Mouse (Mus musculus) testis, adult 2 months (tissue): ENCODE measurements around the gene Ntsr1. TPM values are rescaled to one million over a fixed set of nuclear protein-coding genes. Genes with fewer than 3 reads are reported as not detected.

Experiments used
- H3K27ac ChIP-seq: fragments of 200-500 bp; 2 replicates; pipeline ENCODE4 v1.5.1; 2012; ENCODE audit warnings: low read depth, low read length; ENCODE audit not compliant: control insufficient read depth, insufficient read depth
- H3K27me3 ChIP-seq: fragments of 200-500 bp; 2 replicates; pipeline ENCODE4 v1.6.1; 2012; ENCODE audit warnings: mild to moderate bottlenecking, low read length, moderate library complexity; ENCODE audit not compliant: control insufficient read depth, insufficient read depth
- H3K36me3 ChIP-seq: fragments of 200-500 bp; 2 replicates; pipeline ENCODE4 v1.6.1; 2012; ENCODE audit warnings: mild to moderate bottlenecking, low read length; ENCODE audit not compliant: control insufficient read depth, insufficient read depth
- H3K4me1 ChIP-seq: fragments of 200-500 bp; 2 replicates; pipeline ENCODE4 v1.6.1; 2012; ENCODE audit warnings: low read length; ENCODE audit not compliant: control insufficient read depth, insufficient read depth
- H3K4me3 ChIP-seq: fragments of 200-500 bp; 2 replicates; pipeline ENCODE4 v1.5.1; 2012; ENCODE audit warnings: low read depth, mild to moderate bottlenecking, low read length, moderate library complexity, mixed read lengths; ENCODE audit not compliant: control insufficient read depth
- CTCF ChIP-seq: fragments of 200-500 bp; IDR thresholded peaks from 2 replicates; pipeline ENCODE4 v1.5.1; 2012; ENCODE audit warnings: low read depth, mild to moderate bottlenecking, inconsistent platforms, low read length, moderate library complexity; ENCODE audit not compliant: control insufficient read depth, insufficient read depth, insufficient replicate concordance
- POLR2A ChIP-seq: fragments of 200-500 bp; IDR thresholded peaks from 2 replicates; pipeline ENCODE4 v1.6.1; 2012; ENCODE audit warnings: low read depth, mild to moderate bottlenecking, inconsistent platforms, low read length, moderate library complexity; ENCODE audit not compliant: control insufficient read depth
- polyA plus RNA-seq: library from polyadenylated mRNA; depleted of rRNA; stranded (reverse); fragments of >200 nt; gene quantifications from 2 replicates; pipeline ENCODE4 v1.2.3, GENCODE M21; 2012

Gene Ntsr1
- polyA plus RNA-seq, 1 experiment: 0.43 TPM

- no peak overlapping the region for H3K27ac ChIP-seq
- H3K4me1 ChIP-seq: no peaks in the 10 kb centered on the region
- TF ChIP-seq POLR2A (no peak), CTCF (no peak)
- H3K4me3 ChIP-seq: no peak overlapping the region
- no peaks in the 10 kb centered on the region for H3K36me3 ChIP-seq
- no peaks in the 10 kb centered on the region for H3K27me3 ChIP-seq
Measured at GRCm38 (mm10) chr2:180527447-180527846, 27.7 kb downstream of the Ntsr1 start.

GRCm38 (mm10) chr2:180527883-180528282, 28.1 kb downstream of the Ntsr1 start:
- no peak overlapping the region for H3K4me3 ChIP-seq

GRCm38 (mm10) chr2:180530130-180530529, 30.4 kb downstream of the Ntsr1 start:
- Histone ChIP-seq H3K4me3 (no peak overlapping the region), H3K36me3 (no peaks in the 10 kb centered on the region), H3K4me1 (no peaks in the 10 kb centered on the region), H3K27ac (no peak overlapping the region), H3K27me3 (no peaks in the 10 kb centered on the region)
- no peak for TF ChIP-seq POLR2A
- TF ChIP-seq CTCF: no peak

More at GRCm38 (mm10) chr2:180527883-180528282, 28.1 kb downstream of the Ntsr1 start:
- no peaks in the 10 kb centered on the region for H3K36me3 ChIP-seq
- H3K27ac ChIP-seq: no peak overlapping the region
- no peaks in the 10 kb centered on the region for H3K27me3 ChIP-seq
- TF ChIP-seq POLR2A (no peak), CTCF (no peak)
- no peaks in the 10 kb centered on the region for H3K4me1 ChIP-seq

GRCm38 (mm10) chr2:180530584-180530983, 30.8 kb downstream of the Ntsr1 start:
- Histone ChIP-seq H3K4me3 (no peak overlapping the region), H3K36me3 (no peaks in the 10 kb centered on the region), H3K27ac (no peak overlapping the region), H3K4me1 (no peaks in the 10 kb centered on the region), H3K27me3 (no peaks in the 10 kb centered on the region)
- TF ChIP-seq CTCF (no peak), POLR2A (no peak)

- Histone ChIP-seq H3K4me1 (no peaks in the 10 kb centered on the region), H3K27me3 (no peaks in the 10 kb centered on the region), H3K36me3 (no peaks in the 10 kb centered on the region), H3K4me3 (no peak overlapping the region), H3K27ac (no peak overlapping the region)
- TF ChIP-seq CTCF: no peak
- no peak for TF ChIP-seq POLR2A
Measured at GRCm38 (mm10) chr2:180531671-180532385, 32.1 kb downstream of the Ntsr1 start.

- Histone ChIP-seq H3K27ac (no peak overlapping the region), H3K4me1 (no peaks in the 10 kb centered on the region), H3K4me3 (no peak overlapping the region), H3K27me3 (no peaks in the 10 kb centered on the region), H3K36me3 (no peaks in the 10 kb centered on the region)
- no peak for TF ChIP-seq CTCF
Measured at GRCm38 (mm10) chr2:180532386-180532995, 32.7 kb downstream of the Ntsr1 start.

GRCm38 (mm10) chr2:180533237-180533636, 33.5 kb downstream of the Ntsr1 start:
- TF ChIP-seq POLR2A (no peak), CTCF (no peak)
- no peaks in the 10 kb centered on the region for H3K36me3 ChIP-seq
- no peaks in the 10 kb centered on the region for H3K27me3 ChIP-seq
- no peak overlapping the region for H3K4me3 ChIP-seq
- H3K27ac ChIP-seq: no peak overlapping the region
- H3K4me1 ChIP-seq: no peaks in the 10 kb centered on the region

GRCm38 (mm10) chr2:180543675-180544074, 43.9 kb downstream of the Ntsr1 start:
- TF ChIP-seq CTCF (no peak), POLR2A (no peak)
- no peak overlapping the region for H3K4me3 ChIP-seq
- H3K36me3 ChIP-seq: no peaks in the 10 kb centered on the region
- H3K4me1 ChIP-seq: no peaks in the 10 kb centered on the region
- H3K27ac ChIP-seq: no peak overlapping the region
- H3K27me3 ChIP-seq: no peaks in the 10 kb centered on the region
